Mouse (Mus musculus): Measurements from ENCODE around the gene Bcat1. TPM values are rescaled to one million over a fixed set of nuclear protein-coding genes. Genes with fewer than 3 reads are reported as not detected.

The Bcat1 gene
- 139 and 149 TPM in 2 replicates for polyA plus RNA-seq (2016; fragmentation: Nextera tagmentation; extraction: Ambion mirVana)

- Histone ChIP-seq H3K36me3 (no peaks in the 10 kb centered on the region), H3K4me1 (peaks cover 29% of the 10 kb centered on the region), H3K27ac (replicated peaks) (peak within 1 kb of the TSS; percentile 89), H3K27me3 (ENCODE audit: low read depth, poor library complexity, severe bottlenecking) (peaks cover 10% of the 10 kb centered on the region; the same call in 1 of the 2 replicates), H3K4me3 (peak within 1 kb of the TSS; percentile 65), H3K9me3 (replicated peaks) (no peaks in the 10 kb centered on the region)
- under 1% methylated on average over 39 of the region's 39 CpGs for WGBS
- peak; percentile 82 for DNase-seq (ENCODE audit: low spot score)
Observed at GRCm38 (mm10) chr6:145075548-145076224, at the start of gene Bcat1. Gene Bcat1, minus strand, starts transcription at chr6:145076184.

GRCm38 (mm10) chr6:145125591-145126113, 49.7 kb upstream of the Bcat1 start:
- WGBS: 70% methylated on average over 7 of the region's 7 CpGs
- H3K27me3 ChIP-seq (ENCODE audit: low read depth, poor library complexity, severe bottlenecking): peaks cover 17% of the 10 kb centered on the region
- H3K4me3 ChIP-seq: no peak overlapping the region
- DNase-seq (ENCODE audit: low spot score): no peak
- no peaks in the 10 kb centered on the region; the same call in 1 of the 2 replicates for H3K9me3 ChIP-seq (replicated peaks)
- peaks cover 15% of the 10 kb centered on the region for H3K4me1 ChIP-seq
- H3K36me3 ChIP-seq: no peaks in the 10 kb centered on the region
- H3K27ac ChIP-seq (replicated peaks): no peak overlapping the region

- no peak overlapping the region for H3K27ac ChIP-seq (replicated peaks)
- no peaks in the 10 kb centered on the region for H3K36me3 ChIP-seq
- DNase-seq (ENCODE audit: low spot score): no peak
- peaks cover 19% of the 10 kb centered on the region for H3K4me1 ChIP-seq
- no peaks in the 10 kb centered on the region; the same call in 1 of the 2 replicates for H3K9me3 ChIP-seq (replicated peaks)
- H3K4me3 ChIP-seq: no peak overlapping the region
- peaks cover 20% of the 10 kb centered on the region for H3K27me3 ChIP-seq (ENCODE audit: low read depth, poor library complexity, severe bottlenecking)
- WGBS: 89% methylated on average over 1 of the region's 1 CpGs
Observed at GRCm38 (mm10) chr6:145124621-145125020, 48.6 kb upstream of the Bcat1 start.

GRCm38 (mm10) chr6:145123136-145124060, 47.4 kb upstream of the Bcat1 start:
- Histone ChIP-seq H3K27me3 (ENCODE audit: low read depth, poor library complexity, severe bottlenecking) (peaks cover 20% of the 10 kb centered on the region), H3K36me3 (no peaks in the 10 kb centered on the region), H3K4me1 (peaks cover 19% of the 10 kb centered on the region), H3K4me3 (no peak overlapping the region), H3K9me3 (replicated peaks) (no peaks in the 10 kb centered on the region; the same call in 1 of the 2 replicates), H3K27ac (replicated peaks) (no peak overlapping the region)
- 84% methylated on average over 11 of the region's 11 CpGs for WGBS
- no peak for DNase-seq (ENCODE audit: low spot score)

GRCm38 (mm10) chr6:145122423-145123059, 46.6 kb upstream of the Bcat1 start:
- peaks cover 19% of the 10 kb centered on the region for H3K4me1 ChIP-seq
- no peak overlapping the region for H3K27ac ChIP-seq (replicated peaks)
- H3K27me3 ChIP-seq (ENCODE audit: low read depth, poor library complexity, severe bottlenecking): peaks cover 20% of the 10 kb centered on the region
- DNase-seq (ENCODE audit: low spot score): no peak
- WGBS: 80% methylated on average over 8 of the region's 8 CpGs
- no peaks in the 10 kb centered on the region for H3K36me3 ChIP-seq
- no peaks in the 10 kb centered on the region; the same call in 1 of the 2 replicates for H3K9me3 ChIP-seq (replicated peaks)
- H3K4me3 ChIP-seq: no peak overlapping the region

GRCm38 (mm10) chr6:145121590-145122420, 45.8 kb upstream of the Bcat1 start:
- WGBS: 36% methylated on average over 21 of the region's 21 CpGs

GRCm38 (mm10) chr6:145120787-145121589, 45.0 kb upstream of the Bcat1 start:
- Histone ChIP-seq H3K4me1 (peaks cover 30% of the 10 kb centered on the region), H3K9me3 (replicated peaks) (no peaks in the 10 kb centered on the region), H3K27me3 (ENCODE audit: low read depth, poor library complexity, severe bottlenecking) (peaks cover 20% of the 10 kb centered on the region), H3K36me3 (no peaks in the 10 kb centered on the region), H3K4me3 (no peak overlapping the region), H3K27ac (replicated peaks) (0 out of 2 replicates have a peak overlapping the region, but pooled peaks have one; percentile 63)
- 56% methylated on average over 18 of the region's 18 CpGs for WGBS
- DNase-seq (ENCODE audit: low spot score): no peak

More at GRCm38 (mm10) chr6:145121590-145122420, 45.8 kb upstream of the Bcat1 start:
- Histone ChIP-seq H3K4me3 (no peak overlapping the region), H3K9me3 (replicated peaks) (no peaks in the 10 kb centered on the region), H3K27me3 (ENCODE audit: low read depth, poor library complexity, severe bottlenecking) (peaks cover 20% of the 10 kb centered on the region), H3K36me3 (no peaks in the 10 kb centered on the region), H3K4me1 (peaks cover 21% of the 10 kb centered on the region), H3K27ac (replicated peaks) (peak overlapping the region; percentile 63)
- peak; percentile 20 for DNase-seq (ENCODE audit: low spot score)

- H3K27ac ChIP-seq (replicated peaks): no peak overlapping the region
- H3K27me3 ChIP-seq (ENCODE audit: low read depth, poor library complexity, severe bottlenecking): peaks cover 20% of the 10 kb centered on the region
- H3K9me3 ChIP-seq (replicated peaks): no peaks in the 10 kb centered on the region
- no peak for DNase-seq (ENCODE audit: low spot score)
- H3K4me3 ChIP-seq: no peak overlapping the region
- WGBS: 61% methylated on average over 2 of the region's 2 CpGs
- no peaks in the 10 kb centered on the region for H3K36me3 ChIP-seq
- H3K4me1 ChIP-seq: peaks cover 36% of the 10 kb centered on the region
Observed at GRCm38 (mm10) chr6:145120086-145120485, 44.1 kb upstream of the Bcat1 start.

- peak overlapping the region; percentile 27 for H3K4me3 ChIP-seq
- H3K36me3 ChIP-seq: no peaks in the 10 kb centered on the region
- peak overlapping the region; percentile 86 for H3K27ac ChIP-seq (replicated peaks)
- peak; percentile 49 for DNase-seq (ENCODE audit: low spot score)
- peaks cover 9% of the 10 kb centered on the region for H3K27me3 ChIP-seq (ENCODE audit: low read depth, poor library complexity, severe bottlenecking)
- no peaks in the 10 kb centered on the region for H3K9me3 ChIP-seq (replicated peaks)
- 4% methylated on average over 4 of the region's 4 CpGs for WGBS
- peaks cover 26% of the 10 kb centered on the region for H3K4me1 ChIP-seq
Observed at GRCm38 (mm10) chr6:145116098-145116672, 40.2 kb upstream of the Bcat1 start.

- DNase-seq (ENCODE audit: low spot score): no peak
- Histone ChIP-seq H3K36me3 (no peaks in the 10 kb centered on the region), H3K27ac (replicated peaks) (peak within 1 kb of the TSS; percentile 86), H3K4me3 (peak within 1 kb of the TSS; percentile 27), H3K27me3 (ENCODE audit: low read depth, poor library complexity, severe bottlenecking) (peaks cover 3% of the 10 kb centered on the region; the same call in 1 of the 2 replicates), H3K4me1 (peaks cover 20% of the 10 kb centered on the region), H3K9me3 (replicated peaks) (no peaks in the 10 kb centered on the region)
- WGBS: 69% methylated on average over 6 of the region's 6 CpGs
Observed at GRCm38 (mm10) chr6:145115476-145116097, 39.6 kb upstream of the Bcat1 start, which contains the start of gene Lrmp. Gene Lrmp, plus strand, starts transcription at chr6:145115653.
